Mouse (Mus musculus): ENCODE data around the gene Pycard.

- TF ChIP-seq POLR2A (IDR thresholded peaks at IDR 0.05; ENCODE audit: borderline replicate concordance, control insufficient read depth, low read depth, low read length): no peak
- TF ChIP-seq CTCF (IDR thresholded peaks at IDR 0.05; ENCODE audit: control insufficient read depth, insufficient read depth, low read length): peak; percentile 36; the same call in 1 of the 2 replicates
These were observed 29.3 kb upstream of the Pycard start for GRCm38 (mm10) chr7:128022974-128023373.
